Mouse (Mus musculus): ENCODE data around the gene Vmn2r101. TPM values are rescaled to one million over a fixed set of nuclear protein-coding genes. Genes with fewer than 3 reads are reported as not detected.
A peak's percentile ranks its signal among the peaks of the same experiment; 100 is the strongest.

Vmn2r101 gene
- not detected in 2 replicates for polyA plus RNA-seq (2014; fragmentation: Nextera tagmentation; extraction: Ambion mirVana)

- H3K27ac ChIP-seq (ENCODE audit: low read depth, low read length): no peak within 1 kb of the TSS
- ATAC-seq (replicated peaks; ENCODE audit: low FRiP score): no peak
- H3K27me3 ChIP-seq (ENCODE audit: control insufficient read depth, insufficient read depth, low read length): no peaks in the 10 kb centered on the region
- H3K4me3 ChIP-seq (ENCODE audit: low read depth, low read length): no peak within 1 kb of the TSS
- no peak within 1 kb of the TSS for H3K9ac ChIP-seq (ENCODE audit: low read length)
- H3K36me3 ChIP-seq (ENCODE audit: control insufficient read depth, insufficient read depth, low read length): no peaks in the 10 kb centered on the region
- H3K4me1 ChIP-seq (replicated peaks; ENCODE audit: control insufficient read depth, insufficient read depth, low read length): no peaks in the 10 kb centered on the region
- no peak within 1 kb of the TSS for H3K4me2 ChIP-seq (ENCODE audit: low read depth, low read length, severe bottlenecking)
- DNase-seq (ENCODE audit: low spot score): no peak
- H3K9me3 ChIP-seq (ENCODE audit: control insufficient read depth, low read length): no peaks in the 10 kb centered on the region
Measured at GRCm38 (mm10) chr17:19576927-19577326, at the start of gene Vmn2r101. TSS of gene Vmn2r101 (plus strand) at chr17:19577227.

- Histone ChIP-seq H3K9ac (ENCODE audit: low read length) (no peak overlapping the region), H3K27me3 (ENCODE audit: control insufficient read depth, insufficient read depth, low read length) (no peaks in the 10 kb centered on the region), H3K4me3 (ENCODE audit: low read depth, low read length) (no peak overlapping the region), H3K36me3 (ENCODE audit: control insufficient read depth, insufficient read depth, low read length) (no peaks in the 10 kb centered on the region), H3K27ac (ENCODE audit: low read depth, low read length) (no peak overlapping the region), H3K4me1 (replicated peaks; ENCODE audit: control insufficient read depth, insufficient read depth, low read length) (no peaks in the 10 kb centered on the region), H3K9me3 (ENCODE audit: control insufficient read depth, low read length) (peaks cover 11% of the 10 kb centered on the region; the same call in 1 of the 2 replicates), H3K4me2 (ENCODE audit: low read depth, low read length, severe bottlenecking) (no peak overlapping the region)
- WGBS: 78% methylated on average over 1 of the region's 1 CpGs
- DNase-seq (ENCODE audit: low spot score) (no peak), ATAC-seq (replicated peaks; ENCODE audit: low FRiP score) (no peak)
Measured at GRCm38 (mm10) chr17:19629328-19629727, 52.3 kb downstream of the Vmn2r101 start.

- Histone ChIP-seq H3K9ac (ENCODE audit: low read length) (no peak overlapping the region), H3K4me3 (ENCODE audit: low read depth, low read length) (no peak overlapping the region), H3K9me3 (ENCODE audit: control insufficient read depth, low read length) (no peaks in the 10 kb centered on the region), H3K4me1 (replicated peaks; ENCODE audit: control insufficient read depth, insufficient read depth, low read length) (no peaks in the 10 kb centered on the region), H3K27me3 (ENCODE audit: control insufficient read depth, insufficient read depth, low read length) (no peaks in the 10 kb centered on the region), H3K27ac (ENCODE audit: low read depth, low read length) (no peak overlapping the region), H3K36me3 (ENCODE audit: control insufficient read depth, insufficient read depth, low read length) (no peaks in the 10 kb centered on the region), H3K4me2 (ENCODE audit: low read depth, low read length, severe bottlenecking) (no peak overlapping the region)
- DNase-seq (ENCODE audit: low spot score) (no peak), ATAC-seq (replicated peaks; ENCODE audit: low FRiP score) (peak; percentile 56; the same call in 1 of the 2 replicates)
- 76% methylated on average over 3 of the region's 3 CpGs for WGBS
Measured at GRCm38 (mm10) chr17:19658447-19658846, 81.4 kb downstream of the Vmn2r101 start.

GRCm38 (mm10) chr17:19660028-19660427 lies 83.0 kb downstream of the Vmn2r101 start, which contains the start of gene Vmn2r102:
TSS of gene Vmn2r102 (plus strand) at chr17:19660328.
- H3K4me2 ChIP-seq (ENCODE audit: low read depth, low read length, severe bottlenecking): no peak within 1 kb of the TSS
- H3K4me3 ChIP-seq (ENCODE audit: low read depth, low read length): no peak within 1 kb of the TSS
- WGBS: 81% methylated on average over 2 of the region's 2 CpGs
- H3K36me3 ChIP-seq (ENCODE audit: control insufficient read depth, insufficient read depth, low read length): no peaks in the 10 kb centered on the region
- ATAC-seq (replicated peaks; ENCODE audit: low FRiP score): no peak
- DNase-seq (ENCODE audit: low spot score): no peak
- no peaks in the 10 kb centered on the region for H3K27me3 ChIP-seq (ENCODE audit: control insufficient read depth, insufficient read depth, low read length)
- H3K9ac ChIP-seq (ENCODE audit: low read length): no peak within 1 kb of the TSS
- H3K9me3 ChIP-seq (ENCODE audit: control insufficient read depth, low read length): no peaks in the 10 kb centered on the region
- no peak within 1 kb of the TSS for H3K27ac ChIP-seq (ENCODE audit: low read depth, low read length)
- no peaks in the 10 kb centered on the region for H3K4me1 ChIP-seq (replicated peaks; ENCODE audit: control insufficient read depth, insufficient read depth, low read length)

Other genes with a start within 250 kb of the Vmn2r101 start
- gene Vmn2r99, start 215.3 kb upstream of the Vmn2r101 start, polyA plus RNA-seq (2014; fragmentation: Nextera tagmentation; extraction: Ambion mirVana): not detected in 2 replicates
- not detected in 2 replicates for gene Vmn2r100, start 72.5 kb upstream of the Vmn2r101 start, polyA plus RNA-seq (2014; fragmentation: Nextera tagmentation; extraction: Ambion mirVana)
- gene Vmn2r102, start 83.1 kb downstream of the Vmn2r101 start, polyA plus RNA-seq (2014; fragmentation: Nextera tagmentation; extraction: Ambion mirVana): not detected in 2 replicates
- gene Vmn2r103, start 196.1 kb downstream of the Vmn2r101 start, polyA plus RNA-seq (2014; fragmentation: Nextera tagmentation; extraction: Ambion mirVana): not detected in 2 replicates